Mouse (Mus musculus) bone marrow, adult 2 months (tissue): ENCODE data around the gene Ccdc107.
A peak's percentile ranks its signal among the peaks of the same experiment; 100 is the strongest.

Experiments
- CTCF ChIP-seq: fragments of 200-500 bp; IDR thresholded peaks from 2 replicates; pipeline ENCODE4 v1.5.1; 2011; ENCODE audit warnings: low read length, control low read depth; ENCODE audit not compliant: control insufficient read depth, insufficient read depth
- POLR2A ChIP-seq: fragments of 200-500 bp; IDR thresholded peaks from 2 replicates; pipeline ENCODE4 v1.6.1; 2011; ENCODE audit warnings: low read depth, mild to moderate bottlenecking, control low read depth, low read length, borderline replicate concordance; ENCODE audit not compliant: control insufficient read depth

DNA sequence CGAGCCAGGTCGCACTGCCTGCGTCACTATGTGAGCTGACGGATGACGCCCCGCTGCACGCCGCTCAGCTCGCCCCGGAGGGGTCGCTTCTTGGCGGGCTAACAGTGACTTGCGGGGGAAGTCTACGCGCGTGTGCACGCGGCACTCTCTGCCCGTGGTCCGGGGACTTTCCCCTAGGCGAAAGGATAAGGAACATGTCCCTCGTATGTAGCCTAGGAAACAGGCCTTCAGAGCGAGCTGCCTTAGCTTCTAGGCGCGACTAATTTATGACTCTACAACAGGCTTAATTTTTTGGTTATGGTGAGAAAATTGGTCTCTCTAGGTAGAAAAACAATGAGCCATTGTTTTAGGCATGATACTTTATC lies at the start of gene Ccdc107:
- peak; percentile 12; the same call in 1 of the 2 replicates for TF ChIP-seq CTCF
- no peak for TF ChIP-seq POLR2A
